Mouse (Mus musculus): Measurements from ENCODE around the gene Ap3b2.

Ap3b2 gene

DNA sequence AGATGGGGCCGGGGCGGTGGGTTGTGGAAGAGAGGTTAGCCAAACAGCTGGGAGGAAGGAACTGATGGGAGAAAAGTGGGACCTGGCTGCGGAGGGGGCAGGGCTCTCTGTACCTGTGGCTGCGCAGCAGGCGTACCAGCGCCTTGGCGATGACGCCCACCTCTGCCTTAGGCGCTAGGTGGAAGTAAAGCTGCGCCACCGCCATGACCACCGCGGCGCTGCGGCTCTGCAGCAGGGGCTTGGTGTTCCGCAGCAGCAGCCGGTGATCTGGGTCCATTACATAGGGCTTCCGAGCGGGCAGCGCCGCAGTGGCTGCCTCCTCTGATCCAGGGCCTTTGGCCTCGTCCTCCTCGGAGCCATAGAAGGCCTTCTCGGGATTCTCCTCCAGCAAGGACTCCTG lies 16.9 kb downstream of the Ap3b2 start:
- no peak for DNase-seq (ENCODE audit: low spot score)

DNA sequence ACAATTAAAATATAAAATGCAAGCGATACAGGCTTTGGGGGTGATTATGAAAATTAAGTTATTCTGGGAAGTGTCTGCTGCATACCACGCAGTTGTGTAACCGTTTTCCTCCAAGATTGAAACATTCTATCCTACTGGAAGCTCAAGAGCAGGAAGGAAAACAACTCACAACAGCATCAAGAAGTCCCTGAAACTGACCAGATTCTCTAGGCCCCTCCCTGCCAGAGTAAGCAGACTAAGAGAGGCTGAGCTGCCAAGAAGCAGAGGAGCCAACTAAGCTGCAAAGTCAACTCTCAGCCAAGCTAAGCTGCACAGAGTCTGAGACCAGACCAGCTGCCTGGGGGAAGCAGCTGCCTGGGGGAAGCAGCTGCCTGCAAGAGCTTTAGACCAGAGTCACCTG lies 18.5 kb downstream of the Ap3b2 start:
- no peak for DNase-seq (ENCODE audit: low spot score)

DNA sequence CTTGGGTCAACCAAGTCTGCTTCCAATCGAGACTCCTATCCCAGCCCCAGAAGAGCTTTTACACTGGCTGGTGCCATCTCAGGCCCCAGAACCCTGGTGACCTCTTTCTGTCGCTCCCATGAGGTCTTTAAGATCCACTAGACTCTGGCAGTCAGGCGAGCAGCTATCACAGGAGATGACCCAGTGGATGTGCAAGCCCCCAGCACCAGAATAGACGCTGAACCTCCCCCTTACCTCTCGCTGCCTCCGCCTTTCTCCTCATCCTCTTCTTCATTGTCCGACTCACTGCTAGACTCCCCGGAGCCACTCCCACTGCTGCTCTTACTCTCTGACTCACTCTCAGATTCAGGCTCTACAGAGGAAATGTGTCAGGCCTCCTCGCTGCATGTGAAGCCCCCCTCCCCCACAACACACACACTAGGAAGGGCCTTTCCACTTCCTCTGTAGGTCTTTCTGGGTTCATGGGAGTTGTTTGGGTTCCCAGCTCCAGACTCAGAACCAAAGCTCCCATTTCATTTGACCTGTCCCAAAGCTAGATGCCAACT lies 28.7 kb downstream of the Ap3b2 start:
- DNase-seq (ENCODE audit: low spot score), result no peak

DNA sequence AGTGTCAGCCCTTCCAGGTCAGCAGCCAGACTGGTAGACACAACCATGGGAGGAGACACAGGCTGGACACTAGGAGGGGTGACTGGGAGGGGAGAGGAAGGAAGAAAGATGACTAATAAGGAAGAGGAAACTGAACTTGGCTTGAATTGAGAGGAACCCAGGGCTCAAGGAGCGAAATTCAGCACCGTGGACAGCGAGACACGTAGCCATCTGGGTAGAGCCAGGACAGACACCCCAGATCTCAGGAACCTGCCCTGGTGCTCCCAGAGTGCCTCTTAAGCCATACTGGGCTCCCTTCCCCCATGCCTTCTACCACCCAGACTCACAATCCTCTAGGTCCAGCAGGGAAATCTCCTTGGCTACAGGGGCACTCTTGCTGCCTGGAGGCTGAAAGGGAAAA lies 29.6 kb downstream of the Ap3b2 start:
- no peak for DNase-seq (ENCODE audit: low spot score)

DNA sequence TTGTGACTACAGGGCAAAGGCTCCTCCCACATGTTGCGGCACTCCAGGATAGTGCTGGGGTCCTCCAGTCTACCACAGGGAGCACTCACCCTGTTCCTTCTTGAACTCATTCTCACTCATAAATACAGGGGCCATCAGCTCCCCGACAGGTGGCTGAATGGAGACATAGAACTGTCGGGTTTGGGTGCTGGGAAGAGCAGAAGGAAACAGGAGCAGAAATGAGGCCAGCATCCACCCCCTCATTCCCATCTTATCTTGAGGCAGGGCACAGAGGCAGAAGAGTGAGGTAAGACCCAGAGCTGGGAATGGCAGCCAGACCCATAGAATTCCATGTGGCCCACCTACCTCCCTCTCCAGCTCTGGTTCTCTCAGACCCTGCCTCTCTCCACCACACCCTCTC lies 30.9 kb downstream of the Ap3b2 start:
- no peak for DNase-seq (ENCODE audit: low spot score)

DNA sequence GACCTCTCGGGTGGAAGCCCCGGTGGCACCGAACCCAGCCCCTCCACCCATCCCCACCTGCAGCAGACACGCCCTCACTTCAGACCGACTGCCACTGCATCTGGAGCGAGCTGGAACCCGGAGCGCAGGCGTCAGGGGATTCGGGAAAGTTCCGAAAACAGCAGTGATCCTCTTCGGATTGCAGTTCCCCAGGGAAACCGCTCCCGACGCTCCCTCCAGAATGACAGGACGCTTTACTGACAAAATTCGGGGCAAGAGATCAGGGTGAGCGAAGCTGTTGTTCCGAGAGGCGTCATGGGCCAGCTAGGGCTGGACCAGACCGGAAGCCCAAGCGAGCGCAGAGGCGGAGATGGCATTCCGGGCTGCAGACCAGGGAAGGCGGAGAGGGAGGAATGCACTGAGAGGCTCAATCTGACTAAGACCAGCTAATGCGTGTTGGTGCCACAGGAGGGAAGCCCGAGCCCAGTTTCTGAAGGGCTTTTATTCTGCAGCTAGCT lies 38.5 kb downstream of the Ap3b2 start, which contains the start of gene Cpeb1:
TSS of gene Cpeb1 (minus strand) at position 311 of the 497 bp plus-strand sequence.
- DNase-seq (ENCODE audit: low spot score), result no peak

DNA sequence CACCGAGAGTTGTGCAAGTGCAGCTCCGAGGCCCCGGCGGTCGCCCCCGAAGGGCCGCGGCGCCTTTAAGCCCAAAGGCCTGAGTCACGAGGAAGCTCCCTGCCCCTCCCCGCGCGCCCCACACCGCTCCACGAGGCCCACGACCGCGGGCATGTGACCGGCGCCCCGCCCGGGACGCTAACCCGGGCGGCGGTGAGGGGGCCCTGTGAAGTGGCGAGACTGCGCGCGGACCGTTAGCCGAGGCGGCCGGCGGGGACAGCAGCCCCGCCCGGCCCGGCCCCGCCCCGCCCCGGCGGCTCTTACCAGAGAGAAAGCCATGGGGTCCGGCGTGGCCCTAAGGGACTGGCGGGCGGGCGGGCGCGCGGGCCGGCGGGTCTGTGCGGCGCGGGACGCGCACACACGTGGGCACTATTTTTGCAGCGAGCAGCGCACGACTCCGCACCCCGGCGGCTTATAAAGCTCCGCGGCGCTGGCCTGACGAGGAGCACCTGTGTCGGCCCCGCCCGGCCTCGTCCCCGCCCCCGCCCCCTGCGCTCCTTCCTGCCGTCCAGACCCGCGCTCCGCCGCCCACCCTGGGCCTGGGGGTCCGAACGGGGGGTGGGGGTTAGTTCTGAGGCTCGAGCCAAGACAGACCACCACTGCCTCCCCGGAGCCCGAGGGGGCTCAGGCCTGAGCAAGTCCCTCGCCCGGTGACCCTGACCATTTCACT lies 39.2 kb downstream of the Ap3b2 start:
- DNase-seq (ENCODE audit: low spot score), result no peak

DNA sequence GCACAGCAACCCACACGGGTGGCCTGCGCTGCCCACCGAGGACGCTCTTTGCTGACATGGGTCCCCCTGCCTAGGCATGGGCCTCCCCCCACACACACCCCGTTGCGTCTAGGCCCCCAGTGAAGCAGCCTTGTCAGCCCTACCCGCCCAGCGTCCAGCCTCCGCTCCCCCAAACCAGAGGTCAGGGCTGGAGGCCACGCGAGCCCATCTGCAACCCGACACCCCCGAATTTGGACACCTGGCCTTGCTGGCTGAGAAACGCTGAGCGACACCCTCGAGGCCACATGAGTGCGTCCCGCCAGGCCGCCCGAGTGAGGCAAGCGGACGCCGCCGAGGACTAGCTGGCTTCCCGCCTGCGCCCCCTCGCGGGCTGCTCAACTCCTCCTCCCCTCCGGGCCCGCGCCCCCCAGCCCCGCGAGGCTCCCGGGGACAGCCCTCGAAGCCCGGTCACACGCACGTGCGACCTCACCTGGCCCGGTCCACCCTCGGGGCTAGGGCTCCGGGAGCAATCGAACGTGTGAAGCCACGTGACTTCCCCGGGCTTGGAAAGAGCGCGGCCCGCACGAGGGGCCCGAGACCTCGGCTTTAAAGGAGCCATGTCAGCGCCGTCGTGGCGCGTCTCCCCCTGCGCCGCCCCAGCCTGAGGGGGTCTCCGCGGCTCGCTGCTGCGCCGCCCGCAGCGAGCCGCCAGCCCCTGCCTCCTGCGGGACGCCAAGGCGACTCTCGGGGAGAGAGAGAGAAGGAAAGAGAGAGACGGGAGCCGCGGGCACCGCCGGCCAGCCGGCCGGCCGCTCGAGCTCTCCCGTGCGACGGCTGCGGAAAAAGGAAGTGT lies 40.1 kb downstream of the Ap3b2 start:
- no peak for DNase-seq (ENCODE audit: low spot score)

DNA sequence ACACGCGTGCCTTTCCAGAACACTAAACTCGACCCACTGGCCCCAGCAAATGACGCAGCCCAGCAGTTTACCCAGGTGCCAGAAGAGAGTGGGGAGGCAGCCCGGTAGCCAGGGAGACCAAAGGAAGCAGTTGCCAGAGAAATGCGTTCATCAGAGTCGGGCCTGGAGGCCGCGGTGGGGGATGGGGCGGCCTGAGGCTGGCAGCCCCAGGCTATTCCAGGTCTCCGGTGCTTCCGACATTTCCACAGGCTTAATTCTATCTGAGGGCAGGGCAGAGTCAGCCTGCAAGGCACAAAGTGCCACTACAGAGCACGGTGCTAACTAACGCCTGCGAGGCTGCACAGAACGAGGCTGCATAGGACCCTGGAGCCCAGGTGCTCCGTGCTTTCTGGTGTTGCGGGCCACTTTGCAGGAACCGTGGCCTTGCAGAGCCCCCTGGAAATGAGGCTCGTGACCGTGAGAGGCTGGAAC lies 40.7 kb downstream of the Ap3b2 start:
- DNase-seq (ENCODE audit: low spot score), result no peak

Measured in ovary, postnatal 10 days (tissue).